Mouse (Mus musculus) E14TG2a.4 (cell line): Measurements from ENCODE around the gene Spaca9.

Source experiments
- CTCF ChIP-seq: conservative IDR thresholded peaks from 2 replicates; pipeline ENCODE4 v1.5.1; 2014; ENCODE audit warnings: low read length
- NANOG ChIP-seq: IDR thresholded peaks from 2 replicates; pipeline ENCODE4 v1.6.1; 2014; ENCODE audit warnings: borderline replicate concordance, low read length, mixed read lengths

GRCm38 (mm10) chr2:28706106-28706636 lies 6.6 kb upstream of the Spaca9 start:
- TF ChIP-seq CTCF = no peak
- no peak for TF ChIP-seq NANOG
